In the genomic region with DNA sequence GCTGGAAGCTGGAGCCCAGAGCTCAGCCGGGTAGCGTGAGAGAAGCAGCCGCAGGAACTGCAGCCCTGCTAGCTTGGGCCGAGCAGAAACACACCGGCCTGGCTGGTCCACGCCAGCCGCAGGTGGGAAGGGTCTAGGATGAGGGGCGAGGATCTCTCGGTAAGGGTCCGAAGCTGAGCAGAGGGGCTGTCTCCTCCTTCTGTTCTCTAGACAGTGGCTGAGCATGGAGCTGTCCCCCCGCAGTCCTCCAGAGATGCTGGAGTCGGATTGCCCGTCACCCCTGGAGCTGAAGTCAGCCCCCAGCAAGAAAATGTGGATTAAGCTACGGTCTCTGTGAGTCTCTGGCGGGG, we compare ENCODE assay signal across 9 mouse cellular contexts. TPM values are rescaled to one million over a fixed set of nuclear protein-coding genes. Genes with fewer than 3 reads are reported as not detected.
DNase-seq lines count a peak whose midpoint lies in the region; ATAC-seq and TF ChIP-seq lines count a peak whose summit lies in the region.
"Had no signal": no experiment of that assay in that cellular context is flagged by ENCODE, and none has a peak within 500 bp of the region (broad histone marks: within the 10 kb centered on the region; RNA-seq: fewer than 3 reads in every experiment).

No protein-coding gene starts in this region.

- WGBS in embryonic facial prominence, embryonic 14.5 days, result 0% methylated on average over 7 of the region's 15 CpGs
- WGBS in hindbrain, postnatal 0 days, result under 1% methylated on average over 15 of the region's 15 CpGs

- peak overlapping the region; percentile 96 for H3K27ac ChIP-seq in layer of hippocampus, adult 2 months
- no peak overlapping the region for H3K27ac ChIP-seq in embryonic facial prominence, embryonic 14.5 days (replicated peaks; ENCODE audit: low read depth, low read length)
- peak overlapping the region; percentile 62 for H3K27ac ChIP-seq in hindbrain, postnatal 0 days

- no peak overlapping the region for H3ac ChIP-seq in myocyte (ENCODE audit: control insufficient read depth, insufficient read length)

- H3K27me3 ChIP-seq in embryonic facial prominence, embryonic 14.5 days (replicated peaks; ENCODE audit: control insufficient read depth, insufficient read depth, low read length), result peaks cover 23% of the 10 kb centered on the region
- H3K27me3 ChIP-seq in hindbrain, postnatal 0 days (ENCODE audit: insufficient read depth, low read length), result no peaks in the 10 kb centered on the region
- peaks cover 23% of the 10 kb centered on the region for H3K27me3 ChIP-seq in myocyte (ENCODE audit: control insufficient read depth, insufficient read depth, insufficient read length)

- no peaks in the 10 kb centered on the region for H3K36me3 ChIP-seq in embryonic facial prominence, embryonic 14.5 days (ENCODE audit: control insufficient read depth, insufficient read depth, low read length)
- no peaks in the 10 kb centered on the region for H3K36me3 ChIP-seq in hindbrain, postnatal 0 days (ENCODE audit: insufficient read depth, low read length)
- H3K36me3 ChIP-seq in myocyte (ENCODE audit: control insufficient read depth, insufficient read depth), result no peaks in the 10 kb centered on the region

- TF ChIP-seq CTCF in layer of hippocampus, adult 2 months (conservative IDR thresholded peaks at IDR 0.05), result no peak
- no peak for TF ChIP-seq CTCF in hindbrain, postnatal 0 days (IDR thresholded peaks at IDR 0.05; ENCODE audit: low read depth)

- no peak; the same call in 1 of the 2 replicates for ATAC-seq in embryonic facial prominence, embryonic 14.5 days (ENCODE audit: low read depth)
- peak; percentile 56 for ATAC-seq in hindbrain, postnatal 0 days

- DNase-seq in layer of hippocampus, adult 2 months (ENCODE audit: low spot score in 2 of 2), result no peak
- no peak for DNase-seq in layer of hippocampus, postnatal 10 days (ENCODE audit: low spot score in 2 of 2)
- no peak for DNase-seq in embryonic facial prominence, embryonic 14.5 days (ENCODE audit: low spot score)
- DNase-seq in hindbrain, postnatal 0 days (ENCODE audit: low spot score), result no peak
- no peak for DNase-seq in spleen, postnatal 14 days (ENCODE audit: low spot score in 2 of 2)
- no peak for DNase-seq in B cell, adult 2 months
- no peak for DNase-seq in cerebellum, postnatal 10 days

- peak overlapping the region; percentile 73 for H3K9ac ChIP-seq in embryonic facial prominence, embryonic 14.5 days (ENCODE audit: low read depth, low read length)
- H3K9ac ChIP-seq in hindbrain, postnatal 0 days (replicated peaks; ENCODE audit: low read length), result peak overlapping the region; percentile 83

- H3K4me1 ChIP-seq in embryonic facial prominence, embryonic 14.5 days (ENCODE audit: control insufficient read depth, insufficient read depth, low read length), result peaks cover 11% of the 10 kb centered on the region
- H3K4me1 ChIP-seq in hindbrain, postnatal 0 days (ENCODE audit: insufficient read depth, low read length), result peaks cover 27% of the 10 kb centered on the region

- H3K4me2 ChIP-seq in embryonic facial prominence, embryonic 14.5 days (ENCODE audit: low read depth, low read length), result peak overlapping the region; percentile 97
- peak overlapping the region; percentile 92 for H3K4me2 ChIP-seq in hindbrain, postnatal 0 days (ENCODE audit: low read depth, low read length)
- peak overlapping the region; percentile 91 for H3K4me2 ChIP-seq in myocyte (ENCODE audit: low read depth)

- no peaks in the 10 kb centered on the region for H3K79me2 ChIP-seq in myocyte (ENCODE audit: control insufficient read depth, insufficient read depth)

- H3K4me3 ChIP-seq in layer of hippocampus, adult 2 months, result peak overlapping the region; percentile 84
- peak overlapping the region; percentile 59 for H3K4me3 ChIP-seq in embryonic facial prominence, embryonic 14.5 days (ENCODE audit: low read depth, low read length)
- peak overlapping the region; percentile 67 for H3K4me3 ChIP-seq in hindbrain, postnatal 0 days (ENCODE audit: low read length)
- H3K4me3 ChIP-seq in myocyte, result peak overlapping the region; percentile 10

- no peak for TF ChIP-seq POLR2A in myocyte (IDR thresholded peaks at IDR 0.05; ENCODE audit: insufficient read length, low read depth)

- H3K9me3 ChIP-seq in embryonic facial prominence, embryonic 14.5 days (ENCODE audit: control insufficient read depth, low read length), result no peaks in the 10 kb centered on the region
- no peaks in the 10 kb centered on the region for H3K9me3 ChIP-seq in hindbrain, postnatal 0 days (ENCODE audit: low read length)

TF ChIP-seq in myocyte, 11 proteins besides CTCF, POLR2A, EP300 and RAD21:
- TF ChIP-seq E2F4 (IDR thresholded peaks at IDR 0.05; ENCODE audit: insufficient read depth), result no peak
- no peak for TF ChIP-seq REST (IDR thresholded peaks at IDR 0.05; ENCODE audit: insufficient read depth, insufficient read length)
- no peak for TF ChIP-seq CEBPB (IDR thresholded peaks at IDR 0.05; ENCODE audit: insufficient read depth, poor library complexity, severe bottlenecking)
- no peak for TF ChIP-seq USF1 (IDR thresholded peaks at IDR 0.05; ENCODE audit: low read depth)
TF ChIP-seq in myocyte: peak in this region for 0.

RNA-seq across cellular contexts. Expression of a gene that starts 0.4 kb away (rescaled TPM):
- 100 to 1,000 TPM; 109 to 117 TPM for total RNA-seq in layer of hippocampus, adult 2 months (2021)
- 10 to 100 TPM; 48.2 to 53.9 TPM for total RNA-seq in layer of hippocampus, postnatal 10 days (2021)
- polyA plus RNA-seq in embryonic facial prominence, embryonic 14.5 days (2014; fragmentation: Nextera tagmentation; extraction: Ambion mirVana), result 6.1 and 7.2 TPM in 2 replicates
- 116 and 127 TPM in 2 replicates for total RNA-seq in hindbrain, postnatal 0 days (2014; rRNA removed)
- 67.2 and 67.6 TPM in 2 replicates for polyA plus RNA-seq in hindbrain, postnatal 0 days (2015; fragmentation: Nextera tagmentation; extraction: Ambion mirVana)
- polyA plus RNA-seq in myocyte (2012; fragmentation: generic; extraction: Trizol), result 0.83 TPM

RNA-seq across cellular contexts. Expression of a gene that starts 34.6 kb away (rescaled TPM):
- 100 to 1,000 TPM; 118 to 136 TPM for total RNA-seq in layer of hippocampus, adult 2 months (2021)
- 100 to 1,000 TPM; 147 to 157 TPM for total RNA-seq in layer of hippocampus, postnatal 10 days (2021)
- 16.7 and 18.1 TPM in 2 replicates for polyA plus RNA-seq in embryonic facial prominence, embryonic 14.5 days (2014; fragmentation: Nextera tagmentation; extraction: Ambion mirVana)
- 111 and 122 TPM in 2 replicates for total RNA-seq in hindbrain, postnatal 0 days (2014; rRNA removed)
- polyA plus RNA-seq in hindbrain, postnatal 0 days (2015; fragmentation: Nextera tagmentation; extraction: Ambion mirVana), result 196 and 197 TPM in 2 replicates
- polyA plus RNA-seq in myocyte (2012; fragmentation: generic; extraction: Trizol), result not detected
- total RNA-seq: monocyte, adult 5-6 weeks had no signal

RNA-seq across cellular contexts. Expression of a gene that starts 49.6 kb away (rescaled TPM):
- 1 to 10 TPM; 6.9 to 8.7 TPM for total RNA-seq in layer of hippocampus, adult 2 months (2021)
- total RNA-seq in layer of hippocampus, postnatal 10 days (2021), result 1 to 10 TPM; 8.7 TPM
- 4.6 and 5.0 TPM in 2 replicates for polyA plus RNA-seq in embryonic facial prominence, embryonic 14.5 days (2014; fragmentation: Nextera tagmentation; extraction: Ambion mirVana)
- total RNA-seq in hindbrain, postnatal 0 days (2014; rRNA removed), result 4.7 and 5.5 TPM in 2 replicates
- 2.5 TPM in 2 replicates for polyA plus RNA-seq in hindbrain, postnatal 0 days (2015; fragmentation: Nextera tagmentation; extraction: Ambion mirVana)
- 0.90 TPM for polyA plus RNA-seq in myocyte (2012; fragmentation: generic; extraction: Trizol)

RNA-seq across cellular contexts. Expression of a gene that starts 55.0 kb away (rescaled TPM):
- total RNA-seq in layer of hippocampus, adult 2 months (2021), result not detected
- not detected for total RNA-seq in layer of hippocampus, postnatal 10 days (2021)
- polyA plus RNA-seq in embryonic facial prominence, embryonic 14.5 days (2014; fragmentation: Nextera tagmentation; extraction: Ambion mirVana), result not detected in 2 replicates
- not detected in 2 replicates for total RNA-seq in hindbrain, postnatal 0 days (2014; rRNA removed)
- 2.1 and 2.3 TPM in 2 replicates for polyA plus RNA-seq in hindbrain, postnatal 0 days (2015; fragmentation: Nextera tagmentation; extraction: Ambion mirVana)
- polyA plus RNA-seq in myocyte (2012; fragmentation: generic; extraction: Trizol), result not detected

Comparison
In these comparisons a context has a peak if more than half of its experiments do, and no peak if none do; other contexts are left out.
1. H3K4me3 ChIP-seq: peak in every context shown above with its lines; median percentile 84 in layer of hippocampus, adult 2 months; 67 in hindbrain, postnatal 0 days; 59 in embryonic facial prominence, embryonic 14.5 days; 10 in myocyte.